Mouse (Mus musculus) neural tube, postnatal 0 days (tissue): ENCODE measurements around the gene Xrcc3. TPM values are rescaled to one million over a fixed set of nuclear protein-coding genes. Genes with fewer than 3 reads are reported as not detected.

ENCODE experiments used
- polyA plus RNA-seq: library from polyadenylated mRNA; unstranded; fragments of >200 nt; fragmentation: Nextera tagmentation; extraction: Ambion mirVana; gene quantifications from 2 replicates; pipeline ENCODE4 v1.2.1, GENCODE M21; 2015

Gene Xrcc3
- polyA plus RNA-seq = 2.2 and 3.4 TPM in 2 replicates

GRCm38 (mm10) chr12:111813766-111814617 lies at the start of gene Xrcc3, which contains the start of gene Zfyve21:
Gene Xrcc3, minus strand, starts transcription at chr12:111813873.
Gene Zfyve21, plus strand, starts transcription at chr12:111814170.

GRCm38 (mm10) chr12:111758381-111759175 lies 55.1 kb downstream of the Xrcc3 start, which contains the start of gene Klc1:
Gene Klc1, plus strand, starts transcription at chr12:111758849.

Other genes with a start within 250 kb of the Xrcc3 start
- gene Mark3, start 239.3 kb downstream of the Xrcc3 start, polyA plus RNA-seq = 51.5 and 51.6 TPM in 2 replicates
- gene Ckb, start 141.5 kb downstream of the Xrcc3 start, polyA plus RNA-seq = 2,536 and 2,559 TPM in 2 replicates
- gene Trmt61a, start 135.8 kb downstream of the Xrcc3 start, polyA plus RNA-seq = 8.8 and 9.4 TPM in 2 replicates
- gene Bag5, start 100.6 kb downstream of the Xrcc3 start, polyA plus RNA-seq = 52.4 and 57.5 TPM in 2 replicates
- 61.1 and 66.1 TPM in 2 replicates for gene Apopt1, start 100.6 kb downstream of the Xrcc3 start, polyA plus RNA-seq
- 467 and 538 TPM in 2 replicates for gene Klc1, start 55.0 kb downstream of the Xrcc3 start, polyA plus RNA-seq
- 56.6 and 60.5 TPM in 2 replicates for gene Zfyve21, start 297 bp upstream of the Xrcc3 start, polyA plus RNA-seq
- 34.5 and 35.6 TPM in 2 replicates for gene Ppp1r13b, start 94.2 kb upstream of the Xrcc3 start, polyA plus RNA-seq
- 1,081 and 1,190 TPM in 2 replicates for gene Atp5mpl, start 153.1 kb upstream of the Xrcc3 start, polyA plus RNA-seq
- 0.14 and 0.19 TPM in 2 replicates for gene Tdrd9, start 157.7 kb upstream of the Xrcc3 start, polyA plus RNA-seq
- not detected in 2 replicates for gene Rd3l, start 167.4 kb upstream of the Xrcc3 start, polyA plus RNA-seq